Mouse (Mus musculus): Measurements from ENCODE around the gene Zfp580.
A peak's percentile ranks its signal among the peaks of the same experiment; 100 is the strongest.
"Not testable (repeated sequence)": the region's sequence is repeated elsewhere in the genome, so short reads cannot be mapped to it uniquely, and the experiment has no call there.

Gene Zfp580

GRCm38 (mm10) chr7:5051193-5052192 is at the start of gene Zfp580:
Gene Zfp580, plus strand, starts transcription at chr7:5051538.
- peak; percentile 72 for DNase-seq (ENCODE audit: low spot score)

- not testable (repeated sequence) for DNase-seq (ENCODE audit: low spot score)
These were observed 48.5 kb upstream of the Zfp580 start for GRCm38 (mm10) chr7:5002876-5003275.

DNA sequence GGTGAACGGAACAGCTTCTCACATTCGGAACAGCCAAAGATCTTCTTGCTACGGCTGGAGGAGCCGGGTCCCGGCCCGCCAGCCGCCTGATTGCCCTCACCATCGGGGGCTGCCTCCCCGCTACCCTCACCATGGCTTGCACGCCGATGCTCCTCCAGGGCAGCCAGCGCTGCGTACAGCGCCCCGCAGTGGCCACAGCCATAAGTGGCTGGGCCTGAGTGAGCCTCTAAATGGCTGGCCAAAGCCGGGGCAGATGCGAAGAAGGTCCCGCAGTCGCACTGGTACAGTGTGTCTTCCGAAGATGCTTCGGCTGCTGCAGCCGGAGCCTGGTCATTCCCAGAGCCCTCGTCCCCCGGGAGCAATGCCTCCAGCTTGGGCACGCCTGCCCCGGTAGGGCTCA is 43.1 kb upstream of the Zfp580 start:
- no peak for DNase-seq (ENCODE audit: low spot score)

GRCm38 (mm10) chr7:5012681-5013513 is 38.4 kb upstream of the Zfp580 start:
- no peak for DNase-seq (ENCODE audit: low spot score)

GRCm38 (mm10) chr7:5014251-5015117 is 36.9 kb upstream of the Zfp580 start, which contains the start of the genes Zfp524 and Fiz1:
Gene Zfp524, plus strand, starts transcription at chr7:5014415.
Gene Fiz1, minus strand, starts transcription at chr7:5014697.
- DNase-seq (ENCODE audit: low spot score), result peak; percentile 97

GRCm38 (mm10) chr7:5015118-5016001 is 36.0 kb upstream of the Zfp580 start, which contains the start of gene Gm44973:
Gene Gm44973, plus strand, starts transcription at chr7:5015496.
- peak; percentile 86 for DNase-seq (ENCODE audit: low spot score)

GRCm38 (mm10) chr7:5016057-5016456 is 35.3 kb upstream of the Zfp580 start:
- no peak for DNase-seq (ENCODE audit: low spot score)

- DNase-seq (ENCODE audit: low spot score), result no peak
These were observed 34.4 kb upstream of the Zfp580 start for GRCm38 (mm10) chr7:5016920-5017319.

- no peak for DNase-seq (ENCODE audit: low spot score)
These were observed 34.0 kb upstream of the Zfp580 start for GRCm38 (mm10) chr7:5017352-5017751.

DNA sequence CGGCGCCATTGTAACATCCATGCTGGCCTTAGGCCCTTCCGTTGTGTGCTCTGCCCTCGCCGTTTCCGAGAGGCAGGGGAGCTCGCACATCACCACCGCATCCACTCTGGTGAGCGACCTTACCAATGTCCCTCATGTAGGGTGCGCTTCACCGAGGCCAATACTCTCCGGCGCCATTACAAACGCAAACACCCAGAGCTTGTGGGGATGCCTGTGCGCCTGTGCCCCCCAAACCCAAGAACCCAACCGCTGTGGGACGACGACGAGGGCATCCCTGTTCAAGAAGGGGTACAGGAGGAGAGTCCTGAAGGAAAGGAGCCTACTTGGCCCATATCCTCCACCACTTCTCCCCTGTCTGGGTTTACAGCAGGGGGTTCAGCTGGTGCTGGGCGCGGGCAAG is 33.4 kb upstream of the Zfp580 start:
- DNase-seq (ENCODE audit: low spot score), result no peak

DNA sequence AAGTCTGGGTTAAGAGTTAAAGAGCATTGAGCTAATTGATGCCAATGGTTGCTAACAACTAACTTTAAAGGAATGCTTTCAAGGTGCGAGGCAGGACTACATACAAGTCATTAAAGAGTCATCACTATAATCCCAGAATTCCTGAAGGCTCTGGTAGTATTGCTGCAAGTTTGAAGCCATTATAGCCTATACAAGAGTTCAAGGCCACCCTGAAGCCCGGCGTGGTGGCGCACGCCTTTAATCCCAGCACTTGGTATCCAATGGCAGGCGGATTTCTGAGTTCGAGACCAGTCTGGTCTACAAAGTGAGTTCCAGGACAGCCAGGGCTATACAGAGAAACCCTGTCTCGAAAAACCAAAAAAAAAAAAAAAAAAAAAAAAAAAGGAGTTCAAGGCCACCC is 31.8 kb upstream of the Zfp580 start:
- not testable (repeated sequence) for DNase-seq (ENCODE audit: low spot score)

DNA sequence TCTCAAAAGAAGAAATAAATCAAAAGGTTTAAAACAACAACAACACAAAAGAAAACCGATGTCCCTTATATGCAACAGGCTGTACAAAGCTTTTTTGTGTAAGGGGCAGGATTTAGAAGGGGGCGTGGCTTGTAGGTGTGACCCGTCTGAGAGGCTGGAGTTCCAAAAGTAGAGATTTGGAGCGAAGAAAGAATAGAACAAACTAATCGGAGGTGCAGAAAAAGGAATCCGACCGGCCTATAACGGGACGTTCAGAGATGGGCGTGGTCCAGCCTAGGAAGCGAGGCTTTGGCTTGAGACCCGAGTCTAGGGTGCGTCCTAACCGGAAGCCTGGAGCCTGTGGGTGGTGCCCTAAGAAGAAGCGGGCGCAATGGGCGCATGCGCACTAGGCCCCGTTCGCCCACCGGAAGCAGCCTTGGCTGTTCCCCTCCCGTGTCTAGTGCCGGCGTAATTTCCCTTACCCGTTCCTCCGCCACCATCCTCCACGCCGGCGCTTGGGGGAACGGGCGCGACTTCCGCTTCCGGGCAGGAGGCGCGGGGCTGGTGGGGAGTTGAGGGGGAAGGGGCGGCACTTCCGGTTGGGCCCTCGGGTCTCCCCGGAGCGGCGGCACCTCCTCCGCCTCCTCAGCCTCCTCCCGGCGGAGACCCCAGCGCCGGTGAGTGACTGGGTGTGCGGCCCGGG is 31.2 kb upstream of the Zfp580 start, which contains the start of the genes Zfp865 and Ccdc106:
Gene Zfp865 (plus strand): TSS at position 377 of the 682 bp plus-strand sequence.
Gene Ccdc106 (plus strand): TSS at position 554 of the 682 bp plus-strand sequence.
- peak; percentile 96 for DNase-seq (ENCODE audit: low spot score)

DNA sequence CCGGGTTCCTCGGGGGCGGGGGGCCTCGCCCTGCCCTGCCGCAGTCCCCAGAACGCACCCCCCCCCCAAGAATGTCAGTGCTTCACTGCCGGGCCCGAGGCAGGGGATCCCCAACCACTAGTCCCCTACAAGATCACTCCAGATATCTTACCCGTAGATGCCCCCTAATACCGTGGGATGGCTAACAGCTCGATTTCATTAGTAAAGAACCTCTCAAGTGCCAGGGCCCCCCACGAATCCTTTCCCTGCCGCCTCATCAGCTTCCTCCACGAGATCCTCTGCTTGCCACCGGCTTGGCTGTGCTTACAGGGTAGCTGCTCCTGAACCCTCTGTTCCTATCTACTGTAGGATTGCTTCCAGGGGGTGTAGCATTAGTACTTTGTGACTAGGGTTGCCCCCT is 30.7 kb upstream of the Zfp580 start:
- no peak for DNase-seq (ENCODE audit: low spot score)

- no peak for DNase-seq (ENCODE audit: low spot score)
These were observed 30.1 kb upstream of the Zfp580 start for GRCm38 (mm10) chr7:5021197-5021596.

DNA sequence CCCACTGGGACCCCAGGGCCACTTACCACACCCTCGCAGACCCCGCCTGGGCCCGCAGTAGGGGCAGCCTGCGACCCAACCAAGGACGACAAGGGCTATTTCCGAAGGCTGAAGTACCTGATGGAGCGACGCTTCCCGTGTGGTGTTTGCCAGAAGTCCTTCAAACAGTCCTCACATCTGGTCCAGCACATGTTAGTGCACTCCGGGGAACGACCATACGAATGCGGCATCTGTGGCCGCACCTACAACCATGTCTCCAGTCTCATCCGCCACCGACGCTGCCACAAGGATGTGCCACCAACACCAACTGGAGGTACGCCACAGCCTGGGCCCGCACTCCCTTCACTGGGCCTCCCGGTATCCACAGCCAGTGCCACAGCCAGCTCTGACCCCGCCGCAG is 21.8 kb upstream of the Zfp580 start:
- DNase-seq (ENCODE audit: low spot score), result no peak

DNA sequence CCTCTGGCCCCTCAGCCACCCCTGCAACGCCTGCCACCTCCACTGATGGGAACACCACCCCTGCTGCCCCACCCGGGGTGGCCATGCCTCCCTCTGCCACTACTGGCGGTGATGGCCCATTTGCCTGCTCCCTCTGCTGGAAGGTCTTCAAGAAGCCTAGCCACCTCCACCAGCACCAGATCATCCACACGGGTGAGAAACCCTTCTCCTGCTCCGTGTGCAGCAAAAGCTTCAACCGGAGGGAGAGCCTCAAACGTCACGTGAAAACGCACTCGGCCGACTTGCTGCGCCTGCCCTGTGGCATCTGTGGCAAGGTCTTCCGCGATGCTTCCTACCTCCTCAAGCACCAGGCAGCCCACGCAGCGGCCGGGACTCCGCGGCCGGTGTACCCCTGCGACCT is 21.4 kb upstream of the Zfp580 start:
- no peak for DNase-seq (ENCODE audit: low spot score)

DNA sequence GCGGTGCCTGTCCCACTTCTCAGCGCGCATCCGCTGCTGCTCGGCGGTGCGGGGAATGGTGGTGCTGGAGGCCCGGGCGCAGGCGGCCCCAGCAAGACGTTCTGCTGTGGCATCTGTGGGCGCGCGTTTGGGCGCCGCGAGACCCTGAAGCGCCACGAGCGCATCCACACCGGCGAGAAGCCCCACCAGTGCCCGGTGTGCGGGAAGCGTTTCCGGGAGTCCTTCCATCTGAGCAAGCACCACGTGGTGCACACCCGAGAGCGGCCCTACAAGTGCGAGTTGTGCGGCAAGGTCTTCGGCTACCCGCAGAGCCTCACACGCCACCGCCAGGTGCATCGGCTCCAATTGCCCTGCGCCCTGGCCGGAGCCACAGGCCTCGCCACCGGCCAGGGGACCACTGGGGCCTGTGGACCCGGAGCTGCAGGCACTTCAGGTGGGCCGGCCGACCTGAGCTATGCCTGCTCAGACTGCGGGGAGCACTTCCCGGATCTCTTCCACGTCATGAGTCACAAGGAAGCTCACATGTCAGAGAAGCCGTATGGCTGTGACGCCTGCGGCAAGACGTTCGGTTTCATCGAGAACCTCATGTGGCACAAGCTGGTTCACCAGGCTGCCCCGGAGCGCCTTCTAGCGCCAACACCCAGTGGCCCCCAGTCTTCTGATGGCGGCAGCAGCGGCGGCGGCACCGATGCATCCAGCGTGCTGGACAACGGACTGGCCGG is 20.6 kb upstream of the Zfp580 start:
- no peak for DNase-seq (ENCODE audit: low spot score)

GRCm38 (mm10) chr7:5031496-5031895 is 19.8 kb upstream of the Zfp580 start:
- DNase-seq (ENCODE audit: low spot score), result no peak

DNA sequence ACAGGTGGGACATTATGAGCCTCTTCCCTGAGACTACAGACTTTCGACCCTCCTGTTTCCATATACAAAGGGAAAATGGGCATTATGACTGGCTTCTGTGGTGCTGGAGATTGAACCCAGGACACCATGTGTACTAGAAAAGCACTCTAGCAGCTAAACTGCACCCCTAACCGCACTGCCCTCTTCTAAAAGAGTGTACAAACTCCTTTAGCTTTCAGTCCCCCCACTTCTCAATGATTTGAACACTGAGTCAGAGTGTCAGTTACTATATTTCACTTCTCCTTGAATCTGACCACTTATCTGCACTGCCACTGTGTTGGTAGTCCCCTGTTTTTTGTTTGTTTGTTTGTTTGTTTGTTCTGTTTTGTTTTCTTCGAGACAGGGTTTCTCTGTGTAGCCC is 17.5 kb upstream of the Zfp580 start, which contains the start of gene 4632433K11Rik:
Gene 4632433K11Rik (plus strand): TSS at position 301 of the 400 bp plus-strand sequence.
- no peak for DNase-seq (ENCODE audit: low spot score)

Measured in ovary, postnatal 14 days (tissue).